Mouse (Mus musculus): ENCODE measurements at regions not wholly inside any gene's neighbourhood (a gene's known extent, or its start where the extent isn't known, plus 50 kb on each side); places are given as distances from the start of the nearest gene placed in this dataset.
A peak's percentile ranks its signal among the peaks of the same experiment; 100 is the strongest.

GRCm38 (mm10) chrX:32224989-32225388 lies 53.2 kb upstream of the Btbd35f2 start:
- DNase-seq (ENCODE audit: low spot score in 2 of 2) = peak; percentile 2 to 3
